Comparison of ENCODE assay signal across 8 mouse cellular contexts in the genomic region with DNA sequence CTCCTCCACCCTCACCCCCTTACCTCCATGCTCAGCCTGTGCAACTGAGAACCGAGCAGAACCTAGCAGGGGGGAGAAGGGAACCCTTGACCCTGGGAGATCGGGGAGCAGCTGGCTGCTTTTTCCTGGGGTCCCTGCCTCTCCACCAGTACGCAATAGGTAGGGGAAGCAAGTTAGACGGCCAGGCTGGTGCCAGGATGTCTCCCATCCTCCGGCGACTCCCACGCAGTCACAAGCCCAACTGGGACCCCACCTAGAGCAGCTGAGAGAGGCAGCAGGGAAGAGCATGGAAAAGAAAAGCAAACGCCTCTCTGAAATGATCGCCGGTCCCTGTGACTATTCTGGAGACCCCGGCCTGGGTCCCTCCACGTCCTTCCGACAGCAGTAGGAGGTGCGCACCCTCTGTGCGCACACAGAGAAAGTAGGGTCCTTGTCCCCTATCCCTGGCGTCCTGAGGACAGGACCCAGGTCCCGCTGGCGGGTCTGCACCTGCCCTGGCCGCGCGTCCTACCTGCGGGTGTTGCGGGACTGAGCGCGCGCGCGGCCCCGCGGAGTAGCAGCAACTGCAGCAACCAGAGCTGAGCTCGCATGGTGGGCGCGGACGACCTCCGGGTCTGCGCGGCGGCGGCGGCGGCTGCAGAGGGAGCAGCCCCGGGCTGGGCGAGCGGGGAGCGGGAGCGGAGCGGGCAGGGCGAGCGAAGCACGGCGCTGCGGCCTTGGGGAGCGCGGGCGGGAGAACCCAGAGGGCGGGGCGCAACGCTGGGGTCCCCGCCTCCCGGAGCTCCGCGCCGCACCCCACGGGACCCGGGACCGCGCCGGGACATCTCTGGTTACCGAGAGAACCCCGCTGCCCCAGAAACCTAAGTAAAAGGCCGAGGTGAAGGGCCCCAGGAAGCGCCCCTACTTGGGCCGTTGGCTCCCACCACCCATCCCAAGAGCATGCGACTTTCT. TPM values are rescaled to one million over a fixed set of nuclear protein-coding genes. Genes with fewer than 3 reads are reported as not detected.
A peak's percentile ranks its signal among the peaks of the same experiment; 100 is the strongest.
DNase-seq lines count a peak whose midpoint lies in the region; ATAC-seq lines count a peak whose summit lies in the region.

Gene Plxdc1 (minus strand): TSS at position 718 of the 951 bp plus-strand sequence.

- intact Hi-C loops in heart, postnatal 14 days (cut with DNase I): loop anchor here (2.0 to 5.0 kb wide), 2 partner anchors 49 to 284 kb away; partner anchors contain the start of genes Pcgf2 and Psmb3

- peak within 1 kb of the TSS; percentile 35; the same call in 1 of the 2 replicates for H3K9ac ChIP-seq in neural tube, embryonic 11.5 days (ENCODE audit: low read length)

- H3K9me3 ChIP-seq in neural tube, embryonic 11.5 days (ENCODE audit: control insufficient read depth, low read length): no peaks in the 10 kb centered on the region

- no peak for ATAC-seq in neural tube, embryonic 11.5 days (ENCODE audit: insufficient read depth, low FRiP score, low TSS enrichment)
- no peak for ATAC-seq in activated CD4-positive, CD25-positive, alpha-beta regulatory T cell, adult 4 months

- H3K36me3 ChIP-seq in neural tube, embryonic 11.5 days (ENCODE audit: control insufficient read depth, insufficient read depth, low read length): no peaks in the 10 kb centered on the region

- H3K4me2 ChIP-seq in neural tube, embryonic 11.5 days (ENCODE audit: low read depth): peak within 1 kb of the TSS; percentile 75

- no peak within 1 kb of the TSS for H3K27ac ChIP-seq in neural tube, embryonic 11.5 days (ENCODE audit: low read depth, low read length)

- H3K27me3 ChIP-seq in neural tube, embryonic 11.5 days (ENCODE audit: control insufficient read depth, insufficient read depth, low read length): peaks cover 30% of the 10 kb centered on the region

- peaks cover 4% of the 10 kb centered on the region; the same call in 1 of the 2 replicates for H3K4me1 ChIP-seq in neural tube, embryonic 11.5 days (ENCODE audit: control insufficient read depth, insufficient read depth, low read length)

- 3% methylated on average over 74 of the region's 74 CpGs for WGBS in neural tube, embryonic 11.5 days

- H3K4me3 ChIP-seq in neural tube, embryonic 11.5 days (ENCODE audit: low read depth, low read length): peak within 1 kb of the TSS; percentile 55

- DNase-seq in cerebellum, postnatal 10 days: peak; percentile 24 to 27
- DNase-seq in cerebellum, adult 9-11 months: no peak
- DNase-seq in urinary bladder, postnatal 14 days (ENCODE audit: low spot score): peak; percentile 41
- DNase-seq in urinary bladder, postnatal 4 days (ENCODE audit: low spot score in 2 of 2): no peak
- peak; percentile 66 to 68 for DNase-seq in heart, postnatal 14 days
- DNase-seq in liver: peak; percentile 21
- no peak for DNase-seq in neural tube, embryonic 11.5 days (ENCODE audit: low spot score)

RNA-seq across cellular contexts. Expression of gene Plxdc1, which starts in this region (rescaled TPM):
- 1 to 10 TPM; 7.3 TPM for total RNA-seq in heart, postnatal 14 days (2021)
- polyA plus RNA-seq in neural tube, embryonic 11.5 days (2014; fragmentation: Nextera tagmentation; extraction: Ambion mirVana): 0.24 TPM in 1 of 2 replicates, not detected in the other
- polyA plus RNA-seq in activated CD4-positive, CD25-positive, alpha-beta regulatory T cell, adult 4 months (2017; shearing (Covaris generic)): 1 to 10 TPM; 5.8 to 6.4 TPM

Comparison
In these comparisons a context has a peak if more than half of its experiments do, and no peak if none do; other contexts are left out.
1. DNase-seq: peak in cerebellum, postnatal 10 days (2 of 2), urinary bladder, postnatal 14 days (single experiment), heart, postnatal 14 days (2 of 2) and liver (single experiment); none in cerebellum, adult 9-11 months (single experiment), urinary bladder, postnatal 4 days (0 of 2) and neural tube, embryonic 11.5 days (single experiment).